Mouse (Mus musculus) lung, postnatal 0 days (tissue): ENCODE results near the gene Pirt. TPM values are rescaled to one million over a fixed set of nuclear protein-coding genes. Genes with fewer than 3 reads are reported as not detected.

Experiments used
- ATAC-seq: fragments of 200-750 bp; cut with Nextera tagmentation; 2 replicates; pipeline ENCODE4 v1.8.0; 2017; ENCODE audit warnings: moderate library complexity
- DNase-seq: peaks from one replicate; pipeline ENCODE4 v3.0.0-alpha.2; 2016; ENCODE audit warnings: low spot score
- H3K27ac ChIP-seq: fragments of 300-500 bp; sonication (generic); 2 replicates; pipeline ENCODE4 v1.5.1; 2014; ENCODE audit warnings: antibody characterized with exemption, mild to moderate bottlenecking, low read length, mixed read lengths
- H3K27me3 ChIP-seq: fragments of 300-500 bp; sonication (generic); replicated peaks from 2 replicates; pipeline ENCODE4 v1.6.1; 2014; ENCODE audit warnings: low read length, mixed read lengths; ENCODE audit not compliant: insufficient read depth
- H3K36me3 ChIP-seq: fragments of 300-500 bp; sonication (generic); 2 replicates; pipeline ENCODE4 v1.6.1; 2014; ENCODE audit warnings: low read length, mixed read lengths; ENCODE audit not compliant: insufficient read depth
- H3K4me1 ChIP-seq: fragments of 300-500 bp; sonication (generic); 2 replicates; pipeline ENCODE4 v1.6.1; 2014; ENCODE audit warnings: antibody characterized with exemption, low read depth, low read length, mixed read lengths; ENCODE audit not compliant: insufficient read depth
- H3K4me2 ChIP-seq: fragments of 300-500 bp; sonication (generic); replicated peaks from 2 replicates; pipeline ENCODE4 v1.6.1; 2014; ENCODE audit warnings: low read depth, mild to moderate bottlenecking, low read length, moderate library complexity, mixed read lengths
- H3K4me3 ChIP-seq: fragments of 300-500 bp; sonication (generic); 2 replicates; pipeline ENCODE4 v1.5.1; 2014; ENCODE audit warnings: low read depth, low read length
- H3K9ac ChIP-seq: fragments of 300-500 bp; sonication (generic); replicated peaks from 2 replicates; pipeline ENCODE4 v1.6.1; 2014; ENCODE audit warnings: low read depth, mild to moderate bottlenecking
- H3K9me3 ChIP-seq: fragments of 300-500 bp; sonication (generic); 2 replicates; pipeline ENCODE4 v1.6.1; 2016; ENCODE audit warnings: low read length, mixed read lengths
- CTCF ChIP-seq: IDR thresholded peaks from 2 replicates; pipeline ENCODE4 v1.5.1; 2016; ENCODE audit warnings: antibody characterized with exemption, mild to moderate bottlenecking
- EP300 ChIP-seq: IDR thresholded peaks from 2 replicates; pipeline ENCODE4 v1.6.1; 2016; ENCODE audit warnings: antibody characterized with exemption, mild to moderate bottlenecking, control low read depth
- WGBS: fragments of 180-500 bp; shearing (Covaris S2); extraction: QIAGEN DNeasy Blood & Tissue Kit; methylation state at CpG from one replicate; pipeline ENCODE4 v1.1.7; 2014; 5-methylcytosine and 5-hydroxymethylcytosine counted together
- polyA plus RNA-seq: library from polyadenylated mRNA; unstranded; fragments of >200 nt; fragmentation: Nextera tagmentation; extraction: Ambion mirVana; gene quantifications from 2 replicates; pipeline ENCODE4 v1.2.1, GENCODE M21; 2015

Pirt gene
- polyA plus RNA-seq, 1 experiment from 2014 or later: 1.8 TPM

DNA sequence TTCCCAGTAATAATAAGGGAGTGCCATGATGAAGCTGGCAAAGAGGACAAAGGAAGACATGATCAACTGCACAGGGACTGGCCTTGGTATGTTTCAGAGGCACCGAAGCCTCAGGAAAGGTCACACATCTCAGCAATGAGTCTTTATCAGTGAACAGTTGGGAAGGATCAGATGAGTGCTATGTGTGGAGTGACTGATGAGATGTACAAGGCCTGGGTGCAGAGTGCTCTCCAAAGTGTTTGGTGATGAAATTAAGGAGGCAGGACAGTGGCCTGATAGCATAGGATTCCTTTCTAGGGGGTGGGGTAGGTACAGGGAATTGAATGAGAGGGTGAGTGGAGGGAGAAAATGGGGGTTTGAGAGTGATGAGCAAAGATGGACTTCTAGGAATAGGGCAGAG is 51.7 kb downstream of the Pirt start:
- ATAC-seq (no peak), DNase-seq (no peak)
- Histone ChIP-seq H3K36me3 (no peaks in the 10 kb centered on the region), H3K27me3 (no peaks in the 10 kb centered on the region), H3K27ac (no peak overlapping the region), H3K9me3 (no peaks in the 10 kb centered on the region), H3K9ac (no peak overlapping the region), H3K4me1 (no peaks in the 10 kb centered on the region), H3K4me2 (no peak overlapping the region), H3K4me3 (no peak overlapping the region)
- 57% methylated on average over 1 of the region's 1 CpGs for WGBS
- TF ChIP-seq CTCF (no peak), EP300 (no peak)

DNA sequence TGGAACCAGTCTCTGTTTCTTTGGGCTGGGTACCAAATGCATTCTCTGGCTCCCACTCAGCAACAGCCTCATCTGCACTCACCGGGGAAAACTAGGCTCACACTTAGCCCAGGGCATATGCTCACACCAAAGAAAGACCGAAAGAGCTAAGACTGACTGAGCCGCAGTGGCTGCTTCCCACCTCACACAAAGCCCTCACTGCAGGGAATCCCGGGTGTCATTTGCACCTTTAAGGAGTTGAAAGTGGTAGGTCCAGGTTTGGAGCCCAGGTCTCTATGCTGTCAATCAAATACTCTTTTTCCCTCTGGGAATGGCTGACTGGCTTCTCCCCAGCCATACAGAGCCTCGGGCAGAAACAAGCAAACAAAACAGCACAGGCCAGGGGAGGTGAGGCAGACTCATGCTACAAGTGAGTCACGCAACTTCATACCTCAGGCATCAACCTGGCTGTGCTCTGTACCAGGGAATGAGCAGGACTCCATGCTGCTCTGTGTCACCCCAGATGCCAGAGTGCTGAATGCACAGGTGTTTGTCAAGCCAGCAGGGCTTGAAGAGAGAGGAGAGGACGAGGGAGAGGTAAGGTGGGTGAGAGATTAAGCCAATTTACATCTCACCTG is 54.8 kb downstream of the Pirt start:
- DNase-seq: no peak
- no peaks in the 10 kb centered on the region for H3K9me3 ChIP-seq
- ATAC-seq: no peak
- H3K27me3 ChIP-seq: no peaks in the 10 kb centered on the region
- H3K27ac ChIP-seq: no peak overlapping the region
- H3K36me3 ChIP-seq: no peaks in the 10 kb centered on the region
- no peak overlapping the region for H3K4me3 ChIP-seq
- no peak overlapping the region for H3K9ac ChIP-seq
- TF ChIP-seq CTCF: no peak
- no peak for TF ChIP-seq EP300
- no peaks in the 10 kb centered on the region for H3K4me1 ChIP-seq
- WGBS: 25% methylated on average over 7 of the region's 7 CpGs
- no peak overlapping the region for H3K4me2 ChIP-seq

GRCm38 (mm10) chr11:66968575-66968974 is 56.8 kb downstream of the Pirt start:
- H3K9ac ChIP-seq: no peak overlapping the region
- ATAC-seq (no peak), DNase-seq (no peak)
- H3K4me1 ChIP-seq: no peaks in the 10 kb centered on the region
- H3K27me3 ChIP-seq: no peaks in the 10 kb centered on the region
- no peak overlapping the region for H3K4me3 ChIP-seq
- H3K36me3 ChIP-seq: no peaks in the 10 kb centered on the region
- no peak overlapping the region for H3K27ac ChIP-seq
- H3K9me3 ChIP-seq: no peaks in the 10 kb centered on the region
- TF ChIP-seq CTCF (no peak), EP300 (no peak)
- no peak overlapping the region for H3K4me2 ChIP-seq
- 88% methylated on average over 1 of the region's 1 CpGs for WGBS

- Histone ChIP-seq H3K4me3 (no peak overlapping the region), H3K27ac (no peak overlapping the region), H3K36me3 (no peaks in the 10 kb centered on the region), H3K4me1 (no peaks in the 10 kb centered on the region), H3K9me3 (no peaks in the 10 kb centered on the region), H3K9ac (no peak overlapping the region), H3K4me2 (no peak overlapping the region), H3K27me3 (no peaks in the 10 kb centered on the region)
- 60% methylated on average over 3 of the region's 3 CpGs for WGBS
- no peak for ATAC-seq
- TF ChIP-seq CTCF (no peak), EP300 (no peak)
- DNase-seq: no peak
These were observed 61.7 kb downstream of the Pirt start for GRCm38 (mm10) chr11:66973507-66973906.

- no peak overlapping the region for H3K9ac ChIP-seq
- H3K4me3 ChIP-seq: no peak overlapping the region
- H3K4me1 ChIP-seq: no peaks in the 10 kb centered on the region
- no peak overlapping the region for H3K27ac ChIP-seq
- TF ChIP-seq EP300 (no peak), CTCF (no peak)
- H3K27me3 ChIP-seq: no peaks in the 10 kb centered on the region
- H3K36me3 ChIP-seq: no peaks in the 10 kb centered on the region
- DNase-seq (no peak), ATAC-seq (no peak)
- 67% methylated on average over 7 of the region's 7 CpGs for WGBS
- no peak overlapping the region for H3K4me2 ChIP-seq
- no peaks in the 10 kb centered on the region for H3K9me3 ChIP-seq
These were observed 64.0 kb downstream of the Pirt start for GRCm38 (mm10) chr11:66975606-66976330.

Other genes starting within 250 kb of the Pirt start
- not detected in 2 replicates for gene Tmem238l, start 44.7 kb downstream of the Pirt start, polyA plus RNA-seq
- 3.5 and 5.4 TPM in 2 replicates for gene Tmem220, start 113.2 kb downstream of the Pirt start, polyA plus RNA-seq
- 29.3 and 36.4 TPM in 2 replicates for gene Adprm, start 140.6 kb downstream of the Pirt start, polyA plus RNA-seq
- gene Sco1, start 140.7 kb downstream of the Pirt start, polyA plus RNA-seq: 9.3 and 9.7 TPM in 2 replicates
- 0.07 and 0.12 TPM in 2 replicates for gene Myh3, start 166.3 kb downstream of the Pirt start, polyA plus RNA-seq